In the genomic region with DNA sequence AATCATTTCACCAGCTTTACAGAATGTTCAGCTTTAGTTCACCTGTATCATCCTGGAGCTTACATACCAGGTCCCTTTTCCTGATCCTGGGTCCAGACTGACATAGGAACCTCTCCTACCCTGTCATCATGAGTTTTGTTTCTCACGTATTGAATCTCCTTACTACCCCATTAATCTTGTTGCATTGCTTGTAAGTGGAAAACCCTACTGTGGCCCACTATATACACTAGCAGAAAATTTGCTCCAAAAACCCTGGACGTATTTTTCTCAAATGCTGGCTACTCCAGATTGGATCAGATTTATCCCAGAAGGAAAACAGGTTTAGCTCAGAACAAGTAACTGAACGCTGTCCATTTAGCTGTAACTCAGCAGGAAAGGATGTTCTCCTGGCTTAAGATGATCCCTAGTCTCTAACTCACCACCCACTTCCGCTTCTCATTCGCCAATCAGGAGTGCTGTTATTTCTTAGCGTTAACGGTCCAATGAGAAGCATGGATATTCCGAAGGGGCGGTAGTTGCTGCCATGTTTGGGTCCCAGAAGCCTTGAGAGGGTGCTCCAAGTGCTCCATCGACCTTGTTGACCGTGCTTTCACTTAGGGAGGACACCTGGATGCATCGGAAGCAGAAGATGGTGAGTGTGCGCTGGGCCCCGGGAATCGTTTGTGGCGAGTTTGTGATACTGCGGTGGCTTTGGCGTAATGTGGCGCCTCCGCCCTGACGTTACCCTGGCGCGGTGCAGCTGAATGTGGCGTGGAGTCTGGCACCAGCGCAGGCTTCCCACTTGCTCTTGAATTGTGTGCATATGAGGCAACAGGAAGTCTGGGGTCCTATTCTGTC, we compare ENCODE assay signal across 7 mouse cellular contexts. TPM values are rescaled to one million over a fixed set of nuclear protein-coding genes. Genes with fewer than 3 reads are reported as not detected.
DNase-seq lines count a peak whose midpoint lies in the region; ATAC-seq and TF ChIP-seq lines count a peak whose summit lies in the region.
"Not testable (repeated sequence)": the region's sequence is repeated elsewhere in the genome, so short reads cannot be mapped to it uniquely, and the experiment has no call there.

TSS of gene Zfp955b (plus strand) at position 506 of the 837 bp plus-strand sequence.

- H3K4me3 ChIP-seq in forebrain, embryonic 15.5 days; heart, embryonic 14.5 days (ENCODE audit: control insufficient read depth in 1 of 2, insufficient read depth in 1 of 2, low read depth in 1 of 2, low read length in 2 of 2); left cerebral cortex, adult 2 months; liver, embryonic 15.5 days (replicated peaks); midbrain, postnatal 0 days (ENCODE audit: low read depth, low read length): not testable (repeated sequence)

- DNase-seq in left cerebral cortex, adult 2 months (ENCODE audit: extremely low spot score in 1 of 2, low spot score in 2 of 2); midbrain, postnatal 0 days (ENCODE audit: low spot score): not testable (repeated sequence)

- peak within 1 kb of the TSS; percentile 8; the same call in 1 of the 2 replicates for H3K4me2 ChIP-seq in forebrain, embryonic 15.5 days (replicated peaks)
- H3K4me2 ChIP-seq in heart, embryonic 14.5 days (ENCODE audit: low read length) = peak within 1 kb of the TSS; percentile 37; the same call in 1 of the 2 replicates
- H3K4me2 ChIP-seq in liver, embryonic 15.5 days = peak within 1 kb of the TSS; percentile 23; the same call in 1 of the 2 replicates
- not testable (repeated sequence) for H3K4me2 ChIP-seq in midbrain, postnatal 0 days (ENCODE audit: low read depth, low read length, poor library complexity, severe bottlenecking)

- TF ChIP-seq CTCF in left cerebral cortex, adult 2 months (IDR thresholded peaks at IDR 0.05); midbrain, postnatal 0 days (IDR thresholded peaks at IDR 0.05): not testable (repeated sequence)

- H3K4me1 ChIP-seq in forebrain, embryonic 15.5 days; heart, embryonic 14.5 days (ENCODE audit: control insufficient read depth in 2 of 2, insufficient read depth in 2 of 2, low read length in 2 of 2); liver, embryonic 15.5 days (replicated peaks); midbrain, postnatal 0 days (ENCODE audit: insufficient read depth, low read length): not testable (repeated sequence)

- H3K27me3 ChIP-seq in forebrain, embryonic 15.5 days; heart, embryonic 14.5 days (ENCODE audit: control insufficient read depth, insufficient read depth, low read length); liver, embryonic 15.5 days; midbrain, postnatal 0 days (ENCODE audit: insufficient read depth, low read length): not testable (repeated sequence)

- intact Hi-C loops in left cerebral cortex, adult 2 months (cut with DNase I) = not testable (repeated sequence)

- WGBS in forebrain, embryonic 15.5 days = no CpG with 5 or more reads among the region's 25 CpGs
- no CpG with 5 or more reads among the region's 25 CpGs for WGBS in heart, embryonic 14.5 days
- whole genome bisulfite sequencing in liver, embryonic 15.5 days (ENCODE audit: insufficient replicate concordance) = no CpG with 5 or more reads among the region's 25 CpGs
- WGBS in midbrain, postnatal 0 days = no CpG with 5 or more reads among the region's 25 CpGs

- not testable (repeated sequence) for H3K9ac ChIP-seq in forebrain, embryonic 15.5 days (replicated peaks); heart, embryonic 14.5 days (ENCODE audit: low read length); liver, embryonic 15.5 days; midbrain, postnatal 0 days (replicated peaks; ENCODE audit: low read length, poor library complexity, severe bottlenecking)

- H3K27ac ChIP-seq in forebrain, embryonic 15.5 days (replicated peaks); heart, embryonic 14.5 days (replicated peaks in 1 of 2; ENCODE audit: control insufficient read depth in 1 of 2, insufficient read depth in 1 of 2, low read depth in 2 of 2, low read length in 2 of 2); left cerebral cortex, adult 2 months; liver, embryonic 15.5 days (replicated peaks); midbrain, postnatal 0 days (ENCODE audit: low read depth, low read length): not testable (repeated sequence)

- peak; percentile 99 for ATAC-seq in cerebellum, adult (ENCODE audit: insufficient number of reproducible peaks, low FRiP score, low TSS enrichment)
- peak; percentile 99 for ATAC-seq in forebrain, embryonic 15.5 days (replicated peaks)
- peak; percentile 96 for ATAC-seq in heart, embryonic 14.5 days (ENCODE audit: insufficient number of reproducible peaks, insufficient read depth, low FRiP score, low read depth)
- ATAC-seq in inflammation-experienced regulatory T-cells, adult 6 months = peak; percentile 99
- ATAC-seq in liver, embryonic 15.5 days (ENCODE audit: insufficient read depth) = peak; percentile 96
- ATAC-seq in midbrain, postnatal 0 days (ENCODE audit: low FRiP score) = peak; percentile 100

- not testable (repeated sequence) for H3K36me3 ChIP-seq in forebrain, embryonic 15.5 days; heart, embryonic 14.5 days (ENCODE audit: control insufficient read depth, insufficient read depth, low read length); liver, embryonic 15.5 days (replicated peaks); midbrain, postnatal 0 days (ENCODE audit: insufficient read depth, low read length)

- not testable (repeated sequence) for H3K9me3 ChIP-seq in forebrain, embryonic 15.5 days; heart, embryonic 14.5 days (ENCODE audit: control insufficient read depth, low read length); liver, embryonic 15.5 days (replicated peaks); midbrain, postnatal 0 days (ENCODE audit: low read length)

RNA-seq across cellular contexts. Expression of gene Zfp955b, which starts in this region (rescaled TPM):
- 20.6 and 21.9 TPM in 2 replicates for polyA plus RNA-seq in forebrain, embryonic 15.5 days (2015; fragmentation: Nextera tagmentation; extraction: Ambion mirVana)
- 6.9 and 7.4 TPM in 2 replicates for polyA plus RNA-seq in heart, embryonic 14.5 days (2014; fragmentation: Nextera tagmentation; extraction: Ambion mirVana)
- polyA plus RNA-seq in inflammation-experienced regulatory T-cells, adult 6 months (2017; shearing (Covaris generic)) = 10 to 100 TPM in 2 of 3 experiments, 1 to 10 TPM in 1; 5.2 to 12.7 (median 10.7) TPM
- 10 to 100 TPM; 27.9 to 35.3 TPM for total RNA-seq in left cerebral cortex, adult 2 months (2021)
- 2.2 and 2.3 TPM in 2 replicates for polyA plus RNA-seq in liver, embryonic 15.5 days (2015; fragmentation: Nextera tagmentation; extraction: Ambion mirVana)
- 17.2 and 21.0 TPM in 2 replicates for total RNA-seq in midbrain, postnatal 0 days (2014; rRNA removed)
- polyA plus RNA-seq in midbrain, postnatal 0 days (2015; fragmentation: Nextera tagmentation; extraction: Ambion mirVana) = 16.2 and 16.7 TPM in 2 replicates
